Mouse (Mus musculus) cerebellum, adult 2 months (tissue): ENCODE measurements around the gene Hoxa5.

ENCODE experiments used
- CTCF ChIP-seq: fragments of 200-500 bp; IDR thresholded peaks from 2 replicates; pipeline ENCODE4 v1.5.1; 2011; ENCODE audit warnings: low read depth, mild to moderate bottlenecking, control low read depth, low read length, moderate library complexity, borderline replicate concordance; ENCODE audit not compliant: insufficient read depth
- POLR2A ChIP-seq: fragments of 200-500 bp; IDR thresholded peaks from 2 replicates; pipeline ENCODE4 v1.6.1; 2011; ENCODE audit warnings: low read length, control low read depth, borderline replicate concordance; ENCODE audit not compliant: insufficient read depth

GRCm38 (mm10) chr6:52175864-52176263 is 28.5 kb downstream of the Hoxa5 start:
- TF ChIP-seq CTCF: no peak
- TF ChIP-seq POLR2A: no peak
